Mouse (Mus musculus) R1 (cell line): ENCODE results near the gene Tcap.
"Not testable (repeated sequence)": the region's sequence is repeated elsewhere in the genome, so short reads cannot be mapped to it uniquely, and the experiment has no call there.

ENCODE experiments used
- DNase-seq: peaks from one replicate; pipeline ENCODE4 v3.0.0-alpha.2; 2018; ENCODE audit warnings: low read depth, low spot score

Tcap gene

GRCm38 (mm10) chr11:98380106-98380505 is 3.5 kb upstream of the Tcap start:
- DNase-seq: no peak

GRCm38 (mm10) chr11:98381651-98382050 is 2.0 kb upstream of the Tcap start:
- DNase-seq: no peak

GRCm38 (mm10) chr11:98382405-98382804 is 1.2 kb upstream of the Tcap start:
- DNase-seq: not testable (repeated sequence)

- no peak for DNase-seq
These were observed 605 bp downstream of the Tcap start for GRCm38 (mm10) chr11:98384216-98384615.

- DNase-seq: no peak
These were observed 1.4 kb downstream of the Tcap start for GRCm38 (mm10) chr11:98384721-98385637.

GRCm38 (mm10) chr11:98385638-98386585 is 2.3 kb downstream of the Tcap start, which contains the start of gene Pnmt:
Gene Pnmt, plus strand, starts transcription at chr11:98386450.
- no peak for DNase-seq

GRCm38 (mm10) chr11:98386596-98386995 is 3.0 kb downstream of the Tcap start:
- peak; percentile 35 for DNase-seq

GRCm38 (mm10) chr11:98387056-98387577 is 3.5 kb downstream of the Tcap start:
- no peak for DNase-seq

GRCm38 (mm10) chr11:98388282-98388681 is 4.7 kb downstream of the Tcap start:
- no peak for DNase-seq

- peak; percentile 60 for DNase-seq
These were observed 5.7 kb downstream of the Tcap start for GRCm38 (mm10) chr11:98389221-98389780.

- DNase-seq: no peak
These were observed 6.5 kb downstream of the Tcap start for GRCm38 (mm10) chr11:98390141-98390540.

- no peak for DNase-seq
These were observed 8.4 kb downstream of the Tcap start for GRCm38 (mm10) chr11:98392034-98392433.

- no peak for DNase-seq
These were observed 9.0 kb downstream of the Tcap start for GRCm38 (mm10) chr11:98392645-98393044.

- DNase-seq: no peak
These were observed 9.7 kb downstream of the Tcap start for GRCm38 (mm10) chr11:98393317-98393716.

GRCm38 (mm10) chr11:98394301-98394700 is 10.7 kb downstream of the Tcap start:
- DNase-seq: no peak

- DNase-seq: no peak
These were observed 11.4 kb downstream of the Tcap start for GRCm38 (mm10) chr11:98395041-98395440.

GRCm38 (mm10) chr11:98397946-98398345 is 14.3 kb downstream of the Tcap start:
- no peak for DNase-seq

- peak; percentile 96 for DNase-seq
These were observed 16.6 kb downstream of the Tcap start, which contains the start of gene Pgap3 for GRCm38 (mm10) chr11:98400161-98400726. Gene Pgap3, minus strand, starts transcription at chr11:98400490.

- no peak for DNase-seq
These were observed 17.2 kb downstream of the Tcap start for GRCm38 (mm10) chr11:98400816-98401215.

- no peak for DNase-seq
These were observed 23.0 kb downstream of the Tcap start for GRCm38 (mm10) chr11:98406621-98407020.

- DNase-seq: no peak
These were observed 25.3 kb downstream of the Tcap start for GRCm38 (mm10) chr11:98408872-98409271.
